Mouse (Mus musculus): ENCODE measurements around the gene Npc2.

DNA sequence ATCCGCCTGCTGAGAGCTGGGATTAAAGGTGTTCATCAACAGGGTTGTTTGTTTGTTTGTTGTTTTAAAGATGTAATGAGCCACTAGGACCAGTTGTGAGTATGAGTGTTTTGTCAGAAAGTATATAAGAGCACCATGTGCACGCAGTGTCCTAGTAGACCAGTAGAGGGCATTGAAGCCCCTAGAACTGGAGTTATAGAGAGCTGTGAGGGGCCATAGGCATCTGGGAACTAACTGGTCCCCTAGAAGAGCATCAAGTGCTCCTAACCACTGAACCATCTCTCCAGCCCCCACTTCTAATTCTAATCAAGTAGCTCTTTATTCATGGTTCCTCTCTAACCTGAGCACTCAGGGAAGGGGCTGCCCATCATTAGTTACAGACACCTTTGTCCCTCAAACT is 13.9 kb downstream of the Npc2 start:
- TF ChIP-seq POLR2A (IDR thresholded peaks at IDR 0.05; ENCODE audit: borderline replicate concordance, low read depth, low read length) (no peak), CTCF (IDR thresholded peaks at IDR 0.05; ENCODE audit: low read depth, low read length) (0 out of 2 replicates have a peak, but pooled peaks have one; percentile 27)

All from bone marrow macrophage, adult 2 months (primary cell).